Mouse (Mus musculus): Measurements from ENCODE around the gene Cryzl1.

DNA sequence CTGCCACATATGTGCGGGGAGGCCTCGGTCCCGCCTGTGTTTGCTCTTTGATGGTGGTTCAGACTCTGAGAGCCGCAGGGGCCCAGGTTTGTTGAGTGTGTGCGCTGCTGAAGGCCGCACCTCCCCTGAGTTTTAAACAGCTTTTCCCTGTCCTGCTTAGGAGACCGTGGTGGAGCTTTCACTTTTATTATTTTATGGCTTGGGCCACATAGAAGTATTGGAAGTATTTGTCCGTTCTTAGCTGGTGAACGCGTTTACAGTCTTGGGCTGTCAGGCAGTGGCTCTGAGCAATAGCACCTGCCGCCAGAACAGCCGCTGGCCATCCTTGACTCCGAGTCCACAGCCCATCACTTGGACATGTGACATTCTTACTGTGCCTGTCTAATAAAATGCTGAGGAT, 26.9 kb downstream of the Cryzl1 start:
- TF ChIP-seq CTCF (IDR thresholded peaks at IDR 0.05; ENCODE audit: borderline replicate concordance, control insufficient read depth, extremely low read depth, insufficient read depth, low read length, poor library complexity): no peak
- TF ChIP-seq POLR2A (IDR thresholded peaks at IDR 0.05; ENCODE audit: control insufficient read depth, extremely low read depth, insufficient read depth, low read length, poor library complexity): no peak

Data from thymus, adult 2 months (tissue).